Comparison of ENCODE assay signal across 8 mouse cellular contexts in genomic region chr2:168912901-168913721, GRCm38 (mm10). TPM values are rescaled to one million over a fixed set of nuclear protein-coding genes. Genes with fewer than 3 reads are reported as not detected.
A peak's percentile ranks its signal among the peaks of the same experiment; 100 is the strongest.
DNase-seq lines count a peak whose midpoint lies in the region; ATAC-seq and TF ChIP-seq lines count a peak whose summit lies in the region.

No protein-coding gene starts in this region.

- no peaks in the 10 kb centered on the region for H3K9me3 ChIP-seq in heart, postnatal 0 days (replicated peaks; ENCODE audit: control insufficient read depth, low read length)
- H3K9me3 ChIP-seq in hindbrain, embryonic 16.5 days (ENCODE audit: control insufficient read depth, low read length): no peaks in the 10 kb centered on the region
- H3K9me3 ChIP-seq in midbrain, postnatal 0 days (ENCODE audit: low read length): no peaks in the 10 kb centered on the region

- H3K36me3 ChIP-seq in heart, postnatal 0 days (replicated peaks; ENCODE audit: control insufficient read depth, insufficient read depth, low read length): no peaks in the 10 kb centered on the region
- no peaks in the 10 kb centered on the region for H3K36me3 ChIP-seq in hindbrain, embryonic 16.5 days (ENCODE audit: control insufficient read depth, insufficient read depth, low read length)
- H3K36me3 ChIP-seq in midbrain, postnatal 0 days (ENCODE audit: insufficient read depth, low read length): no peaks in the 10 kb centered on the region

- peaks cover 45% of the 10 kb centered on the region for H3K27me3 ChIP-seq in heart, postnatal 0 days (ENCODE audit: control insufficient read depth, insufficient read depth, low read length)
- H3K27me3 ChIP-seq in hindbrain, embryonic 16.5 days (replicated peaks; ENCODE audit: control insufficient read depth, insufficient read depth, low read length): peaks cover 4% of the 10 kb centered on the region
- peaks cover 19% of the 10 kb centered on the region for H3K27me3 ChIP-seq in midbrain, postnatal 0 days (ENCODE audit: insufficient read depth, low read length)

- peaks cover 13% of the 10 kb centered on the region; the same call in 1 of the 2 replicates for H3K4me1 ChIP-seq in heart, postnatal 0 days (ENCODE audit: control insufficient read depth, insufficient read depth)
- peaks cover 4% of the 10 kb centered on the region; the same call in 1 of the 2 replicates for H3K4me1 ChIP-seq in brown adipose tissue, adult 24 weeks (ENCODE audit: control insufficient read depth, insufficient read depth, insufficient read length, low read length)
- peaks cover 19% of the 10 kb centered on the region for H3K4me1 ChIP-seq in hindbrain, embryonic 16.5 days (ENCODE audit: control insufficient read depth, insufficient read depth, low read depth, low read length)
- H3K4me1 ChIP-seq in midbrain, postnatal 0 days (ENCODE audit: insufficient read depth, low read length): peaks cover 6% of the 10 kb centered on the region; the same call in 1 of the 2 replicates

- no peak for TF ChIP-seq CTCF in heart, postnatal 0 days (IDR thresholded peaks at IDR 0.05; ENCODE audit: low read depth)
- TF ChIP-seq CTCF in midbrain, postnatal 0 days (IDR thresholded peaks at IDR 0.05): no peak

- WGBS in heart, postnatal 0 days: 3% methylated on average over 31 of the region's 31 CpGs
- WGBS in hindbrain, embryonic 16.5 days: 2% methylated on average over 31 of the region's 31 CpGs
- WGBS in midbrain, postnatal 0 days: 2% methylated on average over 31 of the region's 31 CpGs

- H3K4me2 ChIP-seq in heart, postnatal 0 days (ENCODE audit: low read depth, low read length): peak overlapping the region; percentile 87
- peak overlapping the region; percentile 97 for H3K4me2 ChIP-seq in hindbrain, embryonic 16.5 days (ENCODE audit: low read length)
- H3K4me2 ChIP-seq in midbrain, postnatal 0 days (ENCODE audit: low read depth, low read length, poor library complexity, severe bottlenecking): peak overlapping the region; percentile 96

- DNase-seq in heart, postnatal 0 days (ENCODE audit: low spot score): no peak
- no peak for DNase-seq in heart, postnatal 36 days
- DNase-seq in midbrain, postnatal 0 days (ENCODE audit: low spot score): no peak
- DNase-seq in testis, postnatal 10 days (ENCODE audit: low spot score): no peak
- no peak for DNase-seq in adrenal gland, adult 8-10 months
- DNase-seq in right cerebral cortex, adult 2 months (ENCODE audit: low spot score in 2 of 2): no peak

- H3K27ac ChIP-seq in heart, postnatal 0 days (ENCODE audit: low read depth): no peak overlapping the region
- H3K27ac ChIP-seq in brown adipose tissue, adult 24 weeks (replicated peaks; ENCODE audit: low read depth, low read length): no peak overlapping the region
- no peak overlapping the region for H3K27ac ChIP-seq in hindbrain, embryonic 16.5 days (ENCODE audit: low read depth, low read length)
- H3K27ac ChIP-seq in midbrain, postnatal 0 days (ENCODE audit: low read depth, low read length): no peak overlapping the region

- ATAC-seq in heart, postnatal 0 days (ENCODE audit: insufficient read depth, low read depth): no peak
- peak; percentile 14; the same call in 1 of the 2 replicates for ATAC-seq in hindbrain, embryonic 16.5 days
- no peak for ATAC-seq in midbrain, postnatal 0 days (ENCODE audit: low FRiP score)

- no peak overlapping the region for H3K9ac ChIP-seq in heart, postnatal 0 days (replicated peaks; ENCODE audit: low read depth, low read length)
- peak overlapping the region; percentile 54 for H3K9ac ChIP-seq in hindbrain, embryonic 16.5 days (ENCODE audit: low read depth, low read length)
- peak overlapping the region; percentile 54; the same call in 1 of the 2 replicates for H3K9ac ChIP-seq in midbrain, postnatal 0 days (replicated peaks; ENCODE audit: low read length, poor library complexity, severe bottlenecking)

- no peak for TF ChIP-seq EP300 in heart, postnatal 0 days (IDR thresholded peaks at IDR 0.05; ENCODE audit: low read depth)

- intact Hi-C loops in heart, postnatal 36 days (cut with DNase I): no loop called here

- H3K4me3 ChIP-seq in heart, postnatal 0 days (ENCODE audit: low read depth, low read length): peak overlapping the region; percentile 56
- H3K4me3 ChIP-seq in brown adipose tissue, adult 24 weeks (ENCODE audit: insufficient read depth, low read depth, low read length): peak overlapping the region; percentile 43
- H3K4me3 ChIP-seq in hindbrain, embryonic 16.5 days (ENCODE audit: low read length): peak overlapping the region; percentile 61
- H3K4me3 ChIP-seq in midbrain, postnatal 0 days (ENCODE audit: low read depth, low read length): peak overlapping the region; percentile 62

RNA-seq across cellular contexts. Expression of gene Zfp64, which starts 42.3 kb away (rescaled TPM):
- total RNA-seq in heart, postnatal 0 days (2014; rRNA removed; ENCODE audit: low replicate concordance): 15.4 and 19.9 TPM in 2 replicates
- polyA plus RNA-seq in heart, postnatal 0 days (2015; fragmentation: Nextera tagmentation; extraction: Ambion mirVana): 10.0 and 10.9 TPM in 2 replicates
- total RNA-seq in heart, postnatal 36 days (2021): 1 to 10 TPM; 6.9 to 8.4 TPM
- 4.2 and 5.8 TPM in 2 replicates for polyA plus RNA-seq in brown adipose tissue, adult 24 weeks (2012; ENCODE audit: insufficient read depth, insufficient read length, missing spikeins)
- polyA plus RNA-seq in hindbrain, embryonic 16.5 days (2015; fragmentation: Nextera tagmentation; extraction: Ambion mirVana): 30.8 and 35.0 TPM in 2 replicates
- total RNA-seq in midbrain, postnatal 0 days (2014; rRNA removed): 37.9 and 57.7 TPM in 2 replicates
- polyA plus RNA-seq in midbrain, postnatal 0 days (2015; fragmentation: Nextera tagmentation; extraction: Ambion mirVana): 33.5 and 34.2 TPM in 2 replicates
- total RNA-seq in adrenal gland, adult 8-10 months (2022): 10 to 100 TPM; 15.5 to 23.2 (median 19.7) TPM
